Comparison of ENCODE assay signal across 24 mouse cellular contexts in the genomic region with DNA sequence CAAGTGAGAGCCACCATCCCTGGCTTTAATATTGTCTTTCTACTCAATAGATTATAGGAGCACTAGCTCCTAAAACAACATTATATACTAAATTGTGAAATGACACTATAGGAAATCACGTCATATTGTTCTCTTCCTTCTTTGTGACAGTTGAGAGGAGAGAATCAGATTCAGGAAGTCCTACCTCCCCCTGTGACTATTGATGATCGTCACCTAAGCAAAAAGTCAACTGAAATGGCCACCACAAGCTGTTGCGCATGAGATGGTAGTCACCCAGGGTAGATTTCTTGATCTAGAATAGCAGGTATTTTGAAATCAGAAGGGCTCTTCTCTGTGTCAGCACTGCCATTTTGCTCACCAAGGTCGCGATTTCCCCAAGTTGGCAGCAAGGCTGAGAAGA. TPM values are rescaled to one million over a fixed set of nuclear protein-coding genes. Genes with fewer than 3 reads are reported as not detected.
DNase-seq lines count a peak whose midpoint lies in the region; ATAC-seq and TF ChIP-seq lines count a peak whose summit lies in the region.
"Had no signal": no experiment of that assay in that cellular context is flagged by ENCODE, and none has a peak within 500 bp of the region (broad histone marks: within the 10 kb centered on the region; RNA-seq: fewer than 3 reads in every experiment).

No protein-coding gene starts in this region.

- no peaks in the 10 kb centered on the region for H3K36me3 ChIP-seq in macrophage (ENCODE audit: inconsistent target)
- H3K36me3 ChIP-seq: forebrain, embryonic 10.5 days; hindbrain, embryonic 10.5 days had no signal

- intact Hi-C loops in heart, postnatal 10 days (cut with DNase I), result no loop called here

- 74% methylated on average over 5 of the region's 5 CpGs for whole genome bisulfite sequencing in macrophage (ENCODE audit: missing documents)

- H3K79me2 ChIP-seq in macrophage (ENCODE audit: inconsistent target), result no peaks in the 10 kb centered on the region

- DNase-seq in layer of hippocampus, adult 9-10 months (ENCODE audit: low spot score), result no peak
- DNase-seq in heart, postnatal 10 days, result no peak
- no peak for DNase-seq in embryo, embryonic 10 days (ENCODE audit: low spot score)
- DNase-seq in adrenal gland, postnatal 4 days (ENCODE audit: low spot score in 2 of 2), result no peak
- DNase-seq: adrenal gland, adult 2 months; adrenal gland, postnatal 14 days; cerebellum, adult 18-20 months; cerebellum, adult 9-11 months; cerebellum, postnatal 25 days; gastrocnemius, postnatal 10 days; gastrocnemius, postnatal 36 days; heart, adult 11 months; heart, postnatal 36 days had no signal

- no peak overlapping the region for H3K4me3 ChIP-seq in bone marrow macrophage, adult 2 months (ENCODE audit: insufficient read depth, low read length)
- H3K4me3 ChIP-seq in macrophage (ENCODE audit: inconsistent target), result no peak overlapping the region
- H3K4me3 ChIP-seq: forebrain, embryonic 10.5 days; forebrain, embryonic 13.5 days; hindbrain, embryonic 10.5 days had no signal

- TF ChIP-seq CTCF in bone marrow macrophage, adult 2 months (IDR thresholded peaks at IDR 0.05; ENCODE audit: low read depth, low read length), result no peak

- H3K27ac ChIP-seq in bone marrow macrophage, adult 2 months (ENCODE audit: insufficient read depth, low read depth, low read length), result peak overlapping the region; percentile 70
- peak overlapping the region; percentile 59 for H3K27ac ChIP-seq in macrophage
- H3K27ac ChIP-seq: forebrain, embryonic 10.5 days; forebrain, embryonic 13.5 days; hindbrain, embryonic 10.5 days; hindbrain, embryonic 14.5 days; hindbrain, postnatal 0 days had no signal

- peak; percentile 68 for ATAC-seq in monocyte, adult 5-6 weeks (replicated peaks; ENCODE audit: insufficient number of reproducible peaks, low FRiP score, low TSS enrichment, poor library complexity, severe bottlenecking)
- ATAC-seq: CD4-positive, CD25-positive, alpha-beta regulatory T cell, adult 4 months; forebrain, embryonic 13.5 days; forebrain, embryonic 16.5 days; hindbrain, postnatal 0 days; inflammation-experienced regulatory T-cells, adult 6 months had no signal

- H3K4me1 ChIP-seq in bone marrow macrophage, adult 2 months (ENCODE audit: control insufficient read depth, insufficient read depth, low read length), result peaks cover 39% of the 10 kb centered on the region
- H3K4me1 ChIP-seq: forebrain, embryonic 10.5 days; forebrain, embryonic 13.5 days; hindbrain, embryonic 10.5 days had no signal

- TF ChIP-seq POLR2A in bone marrow macrophage, adult 2 months (IDR thresholded peaks at IDR 0.05; ENCODE audit: borderline replicate concordance, low read depth, low read length), result no peak

RNA-seq across cellular contexts. Expression of a gene that starts 5.8 kb away (rescaled TPM):
- polyA plus RNA-seq in bone marrow macrophage, adult 2 months (2012; ENCODE audit: insufficient read depth, insufficient read length, missing spikeins), result 673 and 727 TPM in 2 replicates
- total RNA-seq in macrophage (2018; cell fraction: chromatin; rRNA removed), result 100 to 1,000 TPM; 145 to 494 (median 406) TPM
- total RNA-seq in macrophage (2018; cell fraction: cytosol; rRNA removed), result 100 to 1,000 TPM; 415 to 681 (median 537) TPM
- total RNA-seq in macrophage (2018; cell fraction: nucleus; rRNA removed), result 100 to 1,000 TPM; 526 to 981 (median 729) TPM
- 507 to 849 TPM (median 811 TPM) in 3 replicates for polyA plus RNA-seq in macrophage (2018)
- 180 to 255 TPM (median 225 TPM) in 3 replicates for total RNA-seq in monocyte, adult 5-6 weeks (2017)
- 100 to 1,000 TPM; 154 to 161 TPM for total RNA-seq in heart, postnatal 10 days (2021)
- 100 to 1,000 TPM; 173 to 184 TPM for total RNA-seq in adrenal gland, postnatal 4 days (2021)
